Mouse (Mus musculus): ENCODE results near the gene Daxx. TPM values are rescaled to one million over a fixed set of nuclear protein-coding genes. Genes with fewer than 3 reads are reported as not detected.
A peak's percentile ranks its signal among the peaks of the same experiment; 100 is the strongest.
"Not testable (repeated sequence)": the region's sequence is repeated elsewhere in the genome, so short reads cannot be mapped to it uniquely, and the experiment has no call there.

Gene Daxx
- polyA plus RNA-seq (2014; fragmentation: Nextera tagmentation; extraction: Ambion mirVana) = 66.8 and 71.3 TPM in 2 replicates

DNA sequence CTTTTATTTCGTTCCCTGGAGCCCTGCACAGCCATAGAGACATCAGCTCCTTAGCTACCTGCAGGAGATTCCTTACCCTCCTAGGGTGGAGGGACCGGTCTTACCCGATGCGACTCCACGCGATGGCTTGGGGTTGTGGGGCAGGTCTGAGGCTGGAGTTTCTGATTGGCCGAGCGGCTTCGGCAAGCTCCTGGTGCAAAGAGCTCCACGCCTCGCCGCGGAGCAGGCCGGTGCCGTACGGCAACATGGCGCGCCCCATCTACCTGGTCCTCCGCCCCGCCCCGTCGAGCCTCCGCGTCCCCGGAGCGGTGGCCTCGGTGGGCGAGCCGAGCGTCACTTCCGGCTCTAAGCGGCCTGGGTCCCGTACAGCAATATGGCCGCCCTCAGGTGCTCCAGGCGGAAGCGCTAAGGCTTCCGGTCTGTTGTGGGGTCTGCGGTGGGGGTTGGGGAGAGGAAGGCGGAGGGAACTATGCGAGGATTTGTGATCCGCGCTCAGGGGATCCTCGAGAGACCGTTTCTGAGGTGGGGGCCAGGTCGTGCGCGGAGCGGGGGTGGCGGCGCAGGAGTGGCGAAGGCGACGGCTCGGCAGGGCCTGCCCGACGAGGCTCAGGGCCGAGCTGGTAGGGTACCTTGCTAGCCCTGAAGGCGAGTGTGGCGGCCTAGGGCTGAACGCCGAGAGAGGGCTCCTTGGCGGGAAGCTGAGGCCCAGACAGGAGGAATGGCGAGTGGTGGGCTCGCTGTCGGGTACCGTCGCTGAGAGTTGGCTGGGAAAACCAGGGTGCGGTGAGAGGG lies at the start of gene Daxx:
Gene Daxx (plus strand): TSS at position 338 of the 792 bp plus-strand sequence.
- WGBS = under 1% methylated on average over 68 of the region's 68 CpGs

DNA sequence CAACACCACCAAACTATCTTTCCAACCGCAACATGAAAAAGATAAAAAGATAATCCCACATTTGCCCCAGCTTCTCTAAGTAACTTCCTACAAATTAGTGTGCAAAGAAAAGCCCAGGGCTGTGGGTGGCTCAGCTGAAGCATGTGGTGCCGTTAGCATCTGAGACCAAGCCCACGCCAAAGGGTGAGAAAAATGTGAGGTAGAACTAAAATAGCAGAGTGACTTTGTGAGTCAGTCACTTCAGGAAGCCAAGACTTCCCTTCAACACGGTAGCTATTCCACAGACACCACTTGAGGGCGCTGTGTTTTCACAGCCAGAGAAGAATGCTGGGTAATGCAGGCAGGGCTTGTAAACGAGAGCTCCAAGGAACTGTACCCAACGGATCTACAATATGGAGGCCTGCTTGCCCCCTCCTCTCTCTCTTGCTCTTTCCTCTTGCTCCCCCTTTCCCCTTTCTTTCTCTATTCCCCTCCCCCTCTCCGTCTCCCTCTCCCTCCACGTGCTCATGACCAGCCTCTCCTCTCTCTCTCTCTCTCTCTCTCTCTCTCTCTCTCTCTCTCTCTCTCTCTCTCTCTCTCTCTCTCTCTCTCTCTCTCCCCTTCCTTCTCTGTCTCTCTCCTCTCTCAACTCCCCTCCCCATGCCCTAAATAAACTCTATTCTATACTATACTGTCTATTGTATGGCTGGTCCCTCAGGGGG lies 43.7 kb upstream of the Daxx start:
- no peaks in the 10 kb centered on the region for H3K9me3 ChIP-seq (ENCODE audit: control insufficient read depth, low read length)
- no peak overlapping the region for H3K4me3 ChIP-seq (ENCODE audit: low read depth, low read length)
- H3K4me1 ChIP-seq (ENCODE audit: control insufficient read depth, insufficient read depth, low read length) = no peaks in the 10 kb centered on the region
- DNase-seq (ENCODE audit: low spot score) (peak; percentile 54), ATAC-seq (ENCODE audit: insufficient number of reproducible peaks, low FRiP score, low TSS enrichment, low read depth) (no peak)
- no peaks in the 10 kb centered on the region for H3K27me3 ChIP-seq (ENCODE audit: control insufficient read depth, insufficient read depth, low read length)
- WGBS = 43% methylated on average over 9 of the region's 9 CpGs
- no peak overlapping the region for H3K4me2 ChIP-seq (ENCODE audit: low read depth, severe bottlenecking)
- no peak overlapping the region for H3K9ac ChIP-seq (ENCODE audit: low read length)
- no peaks in the 10 kb centered on the region for H3K36me3 ChIP-seq (ENCODE audit: control insufficient read depth, insufficient read depth, low read length)
- no peak overlapping the region for H3K27ac ChIP-seq (replicated peaks; ENCODE audit: low read depth, low read length)

More for the DNA sequence above, at the start of gene Daxx:
- Histone ChIP-seq H3K4me3 (ENCODE audit: low read depth, low read length) (peak within 1 kb of the TSS; percentile 88), H3K27ac (replicated peaks; ENCODE audit: low read depth, low read length) (peak within 1 kb of the TSS; percentile 75), H3K9me3 (ENCODE audit: control insufficient read depth, low read length) (no peaks in the 10 kb centered on the region), H3K4me1 (ENCODE audit: control insufficient read depth, insufficient read depth, low read length) (peaks cover 8% of the 10 kb centered on the region), H3K27me3 (ENCODE audit: control insufficient read depth, insufficient read depth, low read length) (no peaks in the 10 kb centered on the region), H3K36me3 (ENCODE audit: control insufficient read depth, insufficient read depth, low read length) (peaks cover 28% of the 10 kb centered on the region), H3K9ac (ENCODE audit: low read length) (peak within 1 kb of the TSS; percentile 89), H3K4me2 (ENCODE audit: low read depth, severe bottlenecking) (peak within 1 kb of the TSS; percentile 97)
- DNase-seq (ENCODE audit: low spot score) (peak; percentile 98), ATAC-seq (ENCODE audit: insufficient number of reproducible peaks, low FRiP score, low TSS enrichment, low read depth) (peak; percentile 95)

DNA sequence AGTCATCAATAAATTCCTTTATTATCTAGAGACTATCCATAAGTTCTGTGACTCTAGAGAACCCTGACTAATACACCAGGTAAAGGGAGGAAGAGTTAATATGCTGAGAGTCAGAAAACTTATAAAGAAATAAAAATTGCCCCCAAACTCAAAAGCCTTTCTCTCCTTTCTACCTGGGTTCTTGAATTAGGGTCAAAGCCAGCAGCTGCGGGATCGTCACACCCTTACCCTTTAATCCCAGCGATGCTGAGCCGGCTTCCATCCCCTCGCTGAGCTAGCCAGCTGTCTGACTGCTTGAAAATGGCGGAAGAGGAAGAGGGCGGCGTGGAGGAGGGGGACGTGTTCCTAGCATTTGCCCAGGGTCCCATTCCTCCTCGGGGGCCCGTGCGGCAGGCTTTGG lies 35.7 kb upstream of the Daxx start, which contains the start of gene Gm7029:
Gene Gm7029 (plus strand): TSS at position 301 of the 400 bp plus-strand sequence.
- not testable (repeated sequence) for H3K27ac ChIP-seq (replicated peaks; ENCODE audit: low read depth, low read length); H3K36me3 ChIP-seq (ENCODE audit: control insufficient read depth, insufficient read depth, low read length); DNase-seq (ENCODE audit: low spot score); H3K4me2 ChIP-seq (ENCODE audit: low read depth, severe bottlenecking); H3K27me3 ChIP-seq (ENCODE audit: control insufficient read depth, insufficient read depth, low read length); H3K4me3 ChIP-seq (ENCODE audit: low read depth, low read length); ATAC-seq (ENCODE audit: insufficient number of reproducible peaks, low FRiP score, low TSS enrichment, low read depth); H3K9me3 ChIP-seq (ENCODE audit: control insufficient read depth, low read length); H3K4me1 ChIP-seq (ENCODE audit: control insufficient read depth, insufficient read depth, low read length); H3K9ac ChIP-seq (ENCODE audit: low read length)
- 79% methylated on average over 4 of the region's 12 CpGs for WGBS

DNA sequence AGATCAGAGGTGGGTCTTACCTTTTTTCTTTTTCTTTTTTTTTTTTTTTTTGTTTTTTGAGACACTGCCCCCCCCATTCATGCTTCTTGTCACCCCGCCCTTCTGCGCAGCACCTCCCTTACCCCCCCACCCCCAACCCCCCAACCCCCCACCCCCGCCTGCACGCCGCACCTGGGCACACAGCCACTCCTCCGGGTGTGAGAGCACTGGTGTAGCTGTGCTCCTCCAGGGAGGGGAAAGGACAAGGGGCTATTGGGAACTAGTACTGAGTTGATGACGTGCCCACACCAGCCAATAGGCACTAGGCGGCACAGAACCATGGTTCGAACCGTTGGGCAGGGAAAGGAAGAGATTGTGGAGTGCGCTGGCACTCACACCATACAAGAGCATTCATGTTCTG lies 34.8 kb upstream of the Daxx start:
- Histone ChIP-seq H3K27me3 (ENCODE audit: control insufficient read depth, insufficient read depth, low read length) (no peaks in the 10 kb centered on the region), H3K9me3 (ENCODE audit: control insufficient read depth, low read length) (no peaks in the 10 kb centered on the region), H3K36me3 (ENCODE audit: control insufficient read depth, insufficient read depth, low read length) (peaks cover 7% of the 10 kb centered on the region; the same call in 1 of the 2 replicates), H3K4me1 (ENCODE audit: control insufficient read depth, insufficient read depth, low read length) (no peaks in the 10 kb centered on the region), H3K4me3 (ENCODE audit: low read depth, low read length) (no peak overlapping the region), H3K4me2 (ENCODE audit: low read depth, severe bottlenecking) (no peak overlapping the region), H3K27ac (replicated peaks; ENCODE audit: low read depth, low read length) (no peak overlapping the region), H3K9ac (ENCODE audit: low read length) (no peak overlapping the region)
- DNase-seq (ENCODE audit: low spot score) (no peak), ATAC-seq (ENCODE audit: insufficient number of reproducible peaks, low FRiP score, low TSS enrichment, low read depth) (no peak)
- WGBS = 84% methylated on average over 11 of the region's 11 CpGs

DNA sequence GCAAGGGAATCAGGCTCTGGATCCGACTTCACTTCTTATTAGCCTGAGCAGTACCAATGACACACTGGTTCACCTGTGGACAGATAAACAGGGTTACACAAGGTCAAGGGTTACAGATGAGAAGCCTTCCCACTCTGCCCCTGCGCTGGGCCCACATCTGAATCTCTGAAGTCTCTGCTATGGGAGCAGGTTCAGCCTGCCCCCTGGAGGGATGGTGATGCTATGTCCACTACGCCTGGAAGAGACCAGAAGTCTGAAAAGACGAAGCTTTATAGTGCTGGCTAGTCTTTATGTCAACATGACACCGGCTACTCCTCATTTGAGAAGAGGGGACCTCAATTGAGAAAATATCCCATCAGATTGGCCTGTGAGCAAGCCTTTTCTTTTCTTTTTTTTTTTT lies 33.4 kb upstream of the Daxx start:
- not testable (repeated sequence) for H3K4me2 ChIP-seq (ENCODE audit: low read depth, severe bottlenecking)

DNA sequence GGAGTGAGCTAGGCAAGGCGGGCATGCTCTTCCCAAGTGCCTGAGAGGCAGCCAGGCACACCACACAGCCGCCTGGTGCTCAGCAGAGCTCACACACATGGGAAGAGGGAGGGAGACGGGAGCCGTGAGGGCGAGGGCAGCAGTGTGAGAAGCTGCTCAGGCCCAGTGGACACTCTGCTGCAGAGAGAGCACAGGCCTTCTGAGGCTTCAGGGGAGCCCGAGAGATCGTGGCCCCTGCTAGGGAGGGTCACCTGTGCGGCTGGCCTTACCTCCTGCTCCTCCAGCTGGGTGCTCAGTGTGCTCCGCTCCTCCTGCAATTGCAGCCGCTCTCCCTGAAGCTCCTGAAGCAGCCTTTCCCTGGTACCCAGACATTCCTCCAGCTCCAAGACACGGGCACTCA lies 24.9 kb upstream of the Daxx start:
- 86% methylated on average over 9 of the region's 11 CpGs for WGBS
- H3K27ac ChIP-seq (replicated peaks; ENCODE audit: low read depth, low read length); H3K4me1 ChIP-seq (ENCODE audit: control insufficient read depth, insufficient read depth, low read length); H3K27me3 ChIP-seq (ENCODE audit: control insufficient read depth, insufficient read depth, low read length); DNase-seq (ENCODE audit: low spot score); ATAC-seq (ENCODE audit: insufficient number of reproducible peaks, low FRiP score, low TSS enrichment, low read depth); H3K4me2 ChIP-seq (ENCODE audit: low read depth, severe bottlenecking); H3K4me3 ChIP-seq (ENCODE audit: low read depth, low read length); H3K9me3 ChIP-seq (ENCODE audit: control insufficient read depth, low read length); H3K9ac ChIP-seq (ENCODE audit: low read length): not testable (repeated sequence)
- peaks cover 22% of the 10 kb centered on the region for H3K36me3 ChIP-seq (ENCODE audit: control insufficient read depth, insufficient read depth, low read length)

More for the DNA sequence above, 33.4 kb upstream of the Daxx start:
- H3K9ac ChIP-seq (ENCODE audit: low read length); H3K27me3 ChIP-seq (ENCODE audit: control insufficient read depth, insufficient read depth, low read length); H3K4me1 ChIP-seq (ENCODE audit: control insufficient read depth, insufficient read depth, low read length); ATAC-seq (ENCODE audit: insufficient number of reproducible peaks, low FRiP score, low TSS enrichment, low read depth); H3K9me3 ChIP-seq (ENCODE audit: control insufficient read depth, low read length); H3K4me3 ChIP-seq (ENCODE audit: low read depth, low read length); H3K27ac ChIP-seq (replicated peaks; ENCODE audit: low read depth, low read length): not testable (repeated sequence)
- H3K36me3 ChIP-seq (ENCODE audit: control insufficient read depth, insufficient read depth, low read length) = peaks cover 13% of the 10 kb centered on the region; the same call in 1 of the 2 replicates
- 82% methylated on average over 5 of the region's 5 CpGs for WGBS
- DNase-seq (ENCODE audit: low spot score) = peak; percentile 26

DNA sequence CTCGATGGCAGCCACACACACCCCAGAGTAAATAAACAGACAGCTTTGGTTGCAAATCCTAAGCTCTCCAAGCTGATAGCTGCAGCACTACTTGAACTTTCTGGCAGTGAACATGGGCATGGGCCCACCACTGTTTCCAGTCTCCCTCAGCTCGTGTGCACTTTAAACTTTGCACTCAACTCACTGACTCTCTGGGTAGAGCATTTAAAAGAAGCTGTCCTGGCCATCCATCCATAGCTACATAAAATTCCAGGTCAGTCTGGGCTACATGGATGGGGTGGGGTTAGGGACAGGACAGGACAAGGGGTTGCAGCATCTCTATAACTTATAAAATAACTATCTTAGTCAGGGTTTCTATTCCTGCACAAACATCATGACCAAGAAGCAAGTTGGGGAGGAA lies 21.4 kb upstream of the Daxx start:
- H3K4me2 ChIP-seq (ENCODE audit: low read depth, severe bottlenecking); H3K27ac ChIP-seq (replicated peaks; ENCODE audit: low read depth, low read length); H3K4me3 ChIP-seq (ENCODE audit: low read depth, low read length); ATAC-seq (ENCODE audit: insufficient number of reproducible peaks, low FRiP score, low TSS enrichment, low read depth); DNase-seq (ENCODE audit: low spot score); H3K4me1 ChIP-seq (ENCODE audit: control insufficient read depth, insufficient read depth, low read length); H3K9me3 ChIP-seq (ENCODE audit: control insufficient read depth, low read length); H3K27me3 ChIP-seq (ENCODE audit: control insufficient read depth, insufficient read depth, low read length); H3K36me3 ChIP-seq (ENCODE audit: control insufficient read depth, insufficient read depth, low read length); H3K9ac ChIP-seq (ENCODE audit: low read length): not testable (repeated sequence)
- 62% methylated on average over 2 of the region's 2 CpGs for WGBS

DNA sequence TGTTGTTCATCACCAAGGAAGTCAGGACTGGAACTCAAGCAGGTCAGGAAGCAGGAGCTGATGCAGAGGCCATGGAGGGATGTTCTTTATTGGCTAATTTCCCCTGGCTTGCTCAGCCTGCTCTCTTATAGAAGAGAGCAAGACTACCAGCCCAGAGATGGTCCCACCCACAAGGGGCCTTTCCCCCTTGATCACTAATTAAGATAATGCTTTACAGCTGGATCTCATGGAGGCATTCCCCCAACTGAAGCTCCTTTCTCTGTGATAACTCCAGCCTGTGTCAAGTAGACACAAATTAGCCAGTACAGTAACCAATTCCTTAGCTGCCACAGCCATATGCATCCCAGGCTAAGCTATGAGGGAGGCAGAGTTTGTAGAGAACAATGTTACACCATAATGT lies 21.0 kb upstream of the Daxx start:
- H3K27ac ChIP-seq (replicated peaks; ENCODE audit: low read depth, low read length); ATAC-seq (ENCODE audit: insufficient number of reproducible peaks, low FRiP score, low TSS enrichment, low read depth); H3K36me3 ChIP-seq (ENCODE audit: control insufficient read depth, insufficient read depth, low read length); H3K4me1 ChIP-seq (ENCODE audit: control insufficient read depth, insufficient read depth, low read length); DNase-seq (ENCODE audit: low spot score); H3K4me2 ChIP-seq (ENCODE audit: low read depth, severe bottlenecking); H3K9ac ChIP-seq (ENCODE audit: low read length); H3K4me3 ChIP-seq (ENCODE audit: low read depth, low read length); H3K9me3 ChIP-seq (ENCODE audit: control insufficient read depth, low read length); H3K27me3 ChIP-seq (ENCODE audit: control insufficient read depth, insufficient read depth, low read length): not testable (repeated sequence)
